Mouse (Mus musculus): ENCODE data around the gene Taf6l.
"Not testable (repeated sequence)": the region's sequence is repeated elsewhere in the genome, so short reads cannot be mapped to it uniquely, and the experiment has no call there.

Gene Taf6l

DNA sequence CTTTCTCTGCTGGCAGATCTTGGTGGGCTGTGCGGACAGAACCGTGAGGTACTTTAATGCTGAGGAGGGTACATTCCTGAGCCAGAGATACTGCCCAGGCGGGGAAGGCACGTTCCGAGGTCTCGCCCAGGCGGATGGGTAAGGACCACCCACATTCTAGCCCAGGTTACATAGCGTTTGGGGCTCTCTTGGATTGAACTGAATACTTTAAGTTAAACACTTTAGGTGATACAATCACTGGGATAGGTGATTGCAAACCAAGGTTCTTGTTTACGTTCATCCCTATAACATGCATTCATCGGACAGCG lies 50.1 kb downstream of the Taf6l start:
- no peak for DNase-seq (ENCODE audit: low spot score)

DNA sequence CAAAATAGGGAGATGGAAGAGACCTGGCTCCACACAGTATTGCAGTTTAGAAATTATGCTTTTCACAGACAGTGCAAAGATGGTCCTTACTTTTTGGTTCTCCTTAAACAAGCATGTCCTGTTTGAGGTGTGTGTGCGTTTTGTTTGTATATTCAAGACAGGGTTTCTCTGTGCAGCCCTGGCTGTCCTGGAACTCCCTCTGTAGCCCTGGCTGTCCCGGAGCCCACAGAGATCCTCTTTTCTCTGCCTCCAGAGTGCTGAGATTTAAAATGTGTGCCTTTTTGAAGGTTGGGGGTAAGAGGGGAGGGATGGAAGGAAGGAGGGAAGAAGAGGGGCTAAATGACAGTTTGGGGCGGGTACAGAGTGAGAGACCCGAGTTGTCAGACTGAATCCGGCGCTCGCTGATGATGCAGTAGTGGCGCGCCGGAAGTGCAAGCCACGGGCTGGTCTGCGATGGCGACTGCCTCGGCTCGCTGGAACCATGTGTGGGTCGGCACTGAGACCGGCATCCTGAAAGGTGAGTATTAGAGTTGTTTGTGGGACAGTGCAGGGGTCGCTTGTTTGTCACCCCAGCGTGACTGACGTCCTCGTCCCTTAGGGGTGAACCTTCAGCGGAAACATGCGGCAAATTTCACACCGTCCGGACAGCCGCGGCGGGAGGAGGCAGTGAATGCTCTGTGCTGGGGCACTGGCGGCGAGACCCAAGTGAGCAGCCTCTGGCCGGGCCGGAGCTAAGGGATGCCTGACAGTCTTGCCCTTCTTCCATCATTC lies 50.6 kb downstream of the Taf6l start, which contains the start of gene Wdr74:
Gene Wdr74, plus strand, starts transcription at position 439 of the 771 bp plus-strand sequence.
- DNase-seq (ENCODE audit: low spot score): peak; percentile 96

DNA sequence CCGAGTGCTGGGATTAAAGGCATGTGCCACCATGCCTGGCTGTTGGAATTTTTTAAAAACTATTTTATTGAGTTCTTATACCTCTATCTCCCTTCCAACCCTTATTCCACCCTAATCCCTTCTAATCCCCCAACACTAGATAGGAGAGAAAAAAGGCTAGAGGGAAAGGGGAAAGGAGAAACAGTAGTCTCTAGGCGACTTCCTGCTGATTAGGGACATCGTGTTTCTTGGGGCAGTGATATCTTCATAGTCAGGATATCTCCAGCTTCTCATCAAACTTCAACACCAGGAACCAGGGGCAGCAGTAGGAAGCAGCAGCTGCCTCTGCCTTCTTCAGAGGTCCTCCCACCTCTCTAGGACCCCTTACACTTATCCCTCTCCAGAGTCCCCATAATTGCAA lies 51.9 kb downstream of the Taf6l start:
- no peak for DNase-seq (ENCODE audit: low spot score)

DNA sequence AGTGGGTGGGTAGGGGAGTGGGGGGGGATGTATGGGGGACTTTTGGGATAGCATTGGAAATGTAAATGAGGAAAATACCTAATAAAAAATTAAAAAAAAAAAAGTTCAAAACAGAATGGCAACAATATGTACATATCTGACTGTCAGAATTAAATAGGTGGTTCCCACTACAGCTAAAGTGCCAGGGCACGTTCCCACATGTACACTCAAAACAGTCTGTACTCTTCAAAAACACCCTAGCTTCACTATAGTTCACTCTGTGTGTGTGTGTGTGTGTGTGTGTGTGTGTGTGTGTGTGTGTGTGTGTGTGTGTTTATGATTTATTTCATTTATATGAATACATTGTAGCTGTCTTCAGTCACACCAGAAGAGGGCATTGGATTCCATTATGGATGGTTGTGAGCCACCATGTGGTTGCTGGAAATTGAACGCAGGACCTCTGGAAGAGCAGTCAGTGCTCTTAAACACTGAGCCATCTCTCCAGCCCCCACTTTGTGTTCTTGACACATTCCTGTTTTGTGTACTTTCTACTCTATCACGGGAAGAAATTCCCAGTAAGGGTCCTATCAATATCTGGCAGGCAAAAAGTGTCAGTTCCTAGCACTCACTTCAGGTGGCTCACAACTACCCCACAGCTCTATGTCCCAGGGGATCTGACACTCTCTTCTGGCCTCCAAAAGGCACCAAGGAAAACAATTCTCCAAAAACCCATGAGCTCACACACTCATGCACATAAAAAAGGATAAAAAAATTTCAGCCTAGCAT lies 57.7 kb downstream of the Taf6l start:
- DNase-seq (ENCODE audit: low spot score): not testable (repeated sequence)

DNA sequence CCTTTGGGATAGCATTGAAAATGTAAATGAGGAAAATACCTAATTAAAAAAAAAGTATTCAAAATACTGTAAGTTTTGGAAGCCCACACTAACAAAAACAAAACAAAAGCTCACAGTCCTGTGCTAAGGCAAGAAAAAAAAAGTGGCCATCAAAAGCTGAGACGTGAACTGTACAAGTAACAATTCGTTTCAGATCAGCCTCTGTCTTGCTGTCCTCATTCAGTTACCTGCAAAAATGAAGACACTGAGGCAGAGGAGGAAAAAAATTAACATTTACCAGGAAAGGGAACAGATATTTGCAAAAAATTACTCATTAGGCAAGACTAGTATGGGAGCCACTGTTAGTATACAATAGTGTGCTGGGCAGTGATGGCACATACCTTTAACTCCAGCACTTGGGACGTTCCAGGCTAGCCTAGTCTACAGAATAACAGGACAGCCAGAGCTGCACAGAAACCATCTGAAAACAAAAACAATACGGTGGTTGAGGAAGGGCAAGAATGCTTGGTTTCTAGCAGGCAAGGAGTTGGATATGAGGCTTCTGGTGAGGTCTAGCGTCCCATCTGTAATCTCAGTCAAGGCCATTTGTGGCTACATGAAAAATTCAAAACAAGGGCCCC lies 58.6 kb downstream of the Taf6l start:
- no peak for DNase-seq (ENCODE audit: low spot score)

DNA sequence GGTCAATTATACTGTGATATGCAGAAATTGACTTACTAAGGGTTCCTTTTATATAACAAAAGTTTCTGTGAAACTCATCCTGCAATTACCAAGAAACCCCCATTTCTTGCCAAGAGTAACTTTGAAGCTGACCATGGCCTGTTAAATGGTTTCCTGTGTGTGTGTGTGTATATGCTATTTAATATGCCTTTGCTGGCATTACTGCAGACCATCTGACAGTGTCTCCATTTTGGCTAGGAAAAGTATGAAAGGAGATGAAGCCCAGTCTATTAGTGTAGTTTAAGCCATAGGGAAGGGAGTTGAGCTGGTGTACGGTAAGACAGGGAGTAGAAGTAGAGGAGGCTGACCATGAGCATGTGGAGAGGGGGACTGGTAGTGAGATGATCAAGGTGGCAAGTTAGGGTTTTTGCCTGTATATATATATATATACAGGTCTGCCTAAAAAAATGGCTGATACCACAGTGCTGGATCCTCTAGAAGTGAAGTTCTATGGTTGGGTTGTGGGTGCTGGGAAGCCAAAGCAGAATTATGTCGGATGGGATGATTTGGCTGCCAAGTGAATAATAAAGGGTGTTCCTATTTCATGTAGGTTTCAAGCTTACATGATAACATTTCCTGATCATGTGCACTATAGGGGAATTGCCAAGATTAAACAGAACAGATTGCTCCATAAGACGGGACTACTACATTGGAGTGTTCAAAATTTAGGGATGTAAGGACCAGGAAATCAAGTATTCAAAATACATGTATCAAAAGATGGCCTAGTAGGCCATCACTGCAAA lies 59.4 kb downstream of the Taf6l start:
- DNase-seq (ENCODE audit: low spot score): no peak

DNA sequence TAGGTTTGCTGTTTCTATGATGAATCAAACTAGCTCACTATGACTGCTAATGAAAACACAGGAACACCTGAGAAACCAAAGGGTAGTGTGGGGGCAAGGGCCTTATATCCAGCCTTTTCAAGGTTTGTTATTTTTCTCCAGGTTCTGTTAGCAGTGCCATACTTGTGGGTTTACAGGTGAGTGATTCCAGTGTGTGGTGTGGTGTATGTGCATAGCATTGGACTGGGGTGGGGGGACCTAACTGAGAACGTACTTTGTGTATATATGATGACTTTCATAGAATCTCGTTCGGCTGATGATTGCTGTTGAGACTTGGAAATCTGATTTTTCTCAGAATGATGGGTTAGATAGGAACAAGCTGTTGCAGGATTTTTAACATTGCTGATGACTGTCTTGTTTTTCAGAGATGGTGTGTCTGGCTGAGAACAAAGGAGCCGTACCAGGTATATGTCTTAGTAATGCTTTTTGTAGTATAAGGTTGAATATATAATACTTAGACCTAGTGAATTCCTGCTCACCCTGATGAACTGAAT lies 61.1 kb downstream of the Taf6l start:
- DNase-seq (ENCODE audit: low spot score): no peak

Data from testis, postnatal 10 days (tissue).